Mouse (Mus musculus) bone marrow, adult 2 months (tissue): ENCODE data around the gene Ist1.

Source experiments
- CTCF ChIP-seq: fragments of 200-500 bp; IDR thresholded peaks from 2 replicates; pipeline ENCODE4 v1.5.1; 2011; ENCODE audit warnings: low read length, control low read depth; ENCODE audit not compliant: control insufficient read depth, insufficient read depth
- POLR2A ChIP-seq: fragments of 200-500 bp; IDR thresholded peaks from 2 replicates; pipeline ENCODE4 v1.6.1; 2011; ENCODE audit warnings: low read depth, mild to moderate bottlenecking, control low read depth, low read length, borderline replicate concordance; ENCODE audit not compliant: control insufficient read depth

DNA sequence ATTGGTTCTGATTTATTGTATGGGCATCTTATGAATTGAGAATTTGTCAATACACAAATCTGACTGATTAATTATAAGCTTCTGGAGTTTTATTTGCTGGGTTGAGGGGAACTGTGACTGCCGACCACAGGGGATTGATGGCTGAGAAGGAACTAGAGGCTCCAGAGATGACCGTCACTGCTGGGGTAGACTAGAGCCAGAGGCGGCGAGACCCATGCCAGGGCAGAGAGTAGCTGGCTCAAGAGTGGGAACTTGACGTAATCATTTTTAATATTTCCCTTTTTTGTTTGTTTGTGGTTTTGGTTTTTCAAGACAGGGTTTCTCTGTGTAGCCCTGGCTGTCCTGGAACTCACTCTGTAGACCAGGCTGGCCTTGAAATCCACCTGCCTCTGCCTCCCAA lies 5.8 kb downstream of the Ist1 start:
- no peak for TF ChIP-seq CTCF
- no peak for TF ChIP-seq POLR2A
